Mouse (Mus musculus) myocyte (in vitro differentiated cells): ENCODE data around the gene Mfng. TPM values are rescaled to one million over a fixed set of nuclear protein-coding genes. Genes with fewer than 3 reads are reported as not detected.
A peak's percentile ranks its signal among the peaks of the same experiment; 100 is the strongest.

Experiments
- H3K27me3 ChIP-seq: one replicate; pipeline ENCODE4 v1.6.1; 2011; ENCODE audit not compliant: control insufficient read depth, insufficient read depth, insufficient read length
- H3K36me3 ChIP-seq: one replicate; pipeline ENCODE4 v1.6.1; 2011; ENCODE audit not compliant: control insufficient read depth, insufficient read depth
- H3K4me2 ChIP-seq: one replicate; pipeline ENCODE4 v1.6.1; 2011; ENCODE audit warnings: low read depth, control low read depth
- H3K4me3 ChIP-seq: one replicate; pipeline ENCODE4 v1.5.1; 2011; ENCODE audit warnings: mild to moderate bottlenecking, control low read depth, moderate library complexity
- H3K79me2 ChIP-seq: one replicate; pipeline ENCODE4 v1.6.1; 2011; ENCODE audit not compliant: control insufficient read depth, insufficient read depth
- H3ac ChIP-seq: one replicate; pipeline ENCODE4 v1.6.1; 2011; ENCODE audit not compliant: control insufficient read depth, insufficient read length
- CEBPB ChIP-seq: IDR thresholded peaks from 2 replicates; pipeline ENCODE4 v1.6.1; 2011; ENCODE audit warnings: mild to moderate bottlenecking, moderate library complexity; ENCODE audit not compliant: poor library complexity, insufficient read depth, severe bottlenecking
- E2F4 ChIP-seq: IDR thresholded peaks from one replicate; pipeline ENCODE4 v1.6.1; 2011; ENCODE audit warnings: mild to moderate bottlenecking, control low read depth, moderate library complexity; ENCODE audit not compliant: insufficient read depth
- MAX ChIP-seq: IDR thresholded peaks from one replicate; pipeline ENCODE4 v1.6.1; 2011; ENCODE audit warnings: low read depth, mild to moderate bottlenecking, control low read depth
- MYOD1 ChIP-seq, 3 experiments: IDR thresholded peaks; one replicate each; pipeline ENCODE4 v1.6.1; 2011; ENCODE audit warnings: control low read depth in 2 of 3, low read depth in 2 of 3, mild to moderate bottlenecking in 2 of 3, moderate library complexity in 1 of 3; ENCODE audit not compliant: insufficient read length in 2 of 3, control insufficient read depth in 1 of 3
- MYOG ChIP-seq, 3 experiments: IDR thresholded peaks; one replicate each; pipeline ENCODE4 v1.6.1; 2011; ENCODE audit warnings: control low read depth in 2 of 3, low read depth in 2 of 3, mild to moderate bottlenecking in 2 of 3; ENCODE audit not compliant: insufficient read length in 2 of 3, control insufficient read depth in 1 of 3, insufficient read depth in 1 of 3
- POLR2A ChIP-seq: IDR thresholded peaks from one replicate; pipeline ENCODE4 v1.6.1; 2011; ENCODE audit warnings: low read depth, mild to moderate bottlenecking, control low read depth, moderate library complexity; ENCODE audit not compliant: insufficient read length
- POLR2AphosphoS2 ChIP-seq: IDR thresholded peaks from one replicate; pipeline ENCODE4 v1.6.1; 2011; ENCODE audit warnings: low read depth, control low read depth; ENCODE audit not compliant: insufficient read length
- REST ChIP-seq: IDR thresholded peaks from one replicate; pipeline ENCODE4 v1.6.1; 2011; ENCODE audit warnings: mild to moderate bottlenecking, control low read depth, moderate library complexity; ENCODE audit not compliant: insufficient read depth, insufficient read length
- SRF ChIP-seq: IDR thresholded peaks from one replicate; pipeline ENCODE4 v1.6.1; 2011; ENCODE audit warnings: low read depth; ENCODE audit not compliant: control insufficient read depth, insufficient read length
- TCF12 ChIP-seq: IDR thresholded peaks from one replicate; pipeline ENCODE4 v1.6.1; 2011; ENCODE audit warnings: mild to moderate bottlenecking, control low read depth; ENCODE audit not compliant: poor library complexity, insufficient read depth, severe bottlenecking
- TCF3 ChIP-seq: IDR thresholded peaks from one replicate; pipeline ENCODE4 v1.6.1; 2011; ENCODE audit warnings: low read depth, control low read depth; ENCODE audit not compliant: insufficient read length
- USF1 ChIP-seq: IDR thresholded peaks from one replicate; pipeline ENCODE4 v1.6.1; 2011; ENCODE audit warnings: low read depth, mild to moderate bottlenecking, control low read depth, moderate library complexity
- polyA plus RNA-seq: library from polyadenylated mRNA; unstranded; fragments of >200 nt; fragmentation: generic; extraction: Trizol; gene quantifications from one replicate; pipeline ENCODE4 v1.2.1, GENCODE M21; 2012; ENCODE audit warnings: missing spikeins

The Mfng gene
- polyA plus RNA-seq, 1 experiment, result 0.06 TPM

DNA sequence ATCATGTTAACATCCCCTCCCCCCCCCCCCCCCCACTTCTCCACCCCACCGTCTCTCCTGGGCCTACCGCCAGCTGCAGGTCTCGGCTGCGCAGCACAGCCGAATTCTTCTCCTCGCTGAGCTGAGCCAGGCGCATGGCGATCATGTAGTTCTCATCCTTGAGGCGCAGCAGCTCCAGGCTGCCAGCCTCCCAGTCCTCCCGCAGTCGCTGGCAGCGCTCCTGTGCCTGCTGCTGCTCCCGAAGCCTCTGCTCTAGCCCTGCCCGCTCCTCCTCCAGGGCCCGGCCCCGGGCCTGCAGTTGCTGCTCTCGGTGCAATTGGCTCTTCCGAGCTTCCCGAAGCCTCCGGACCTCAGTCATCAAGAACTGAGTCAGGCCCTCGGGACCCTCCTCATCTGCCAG, 25.8 kb upstream of the Mfng start:
- TF ChIP-seq CEBPB (no peak), USF1 (no peak), POLR2A (no peak), MYOG (IDR thresholded peaks at IDR 0.05; ENCODE audit: control insufficient read depth in 1 of 3, insufficient read depth in 1 of 3, insufficient read length in 2 of 3, low read depth in 2 of 3) (peak in 2 of 3 experiments; percentile 19 to 22)
- Histone ChIP-seq H3K27me3 (peaks cover 24% of the 10 kb centered on the region), H3K36me3 (no peaks in the 10 kb centered on the region), H3K4me3 (no peak overlapping the region), H3K79me2 (no peaks in the 10 kb centered on the region), H3K4me2 (no peak overlapping the region), H3ac (no peak overlapping the region)

DNA sequence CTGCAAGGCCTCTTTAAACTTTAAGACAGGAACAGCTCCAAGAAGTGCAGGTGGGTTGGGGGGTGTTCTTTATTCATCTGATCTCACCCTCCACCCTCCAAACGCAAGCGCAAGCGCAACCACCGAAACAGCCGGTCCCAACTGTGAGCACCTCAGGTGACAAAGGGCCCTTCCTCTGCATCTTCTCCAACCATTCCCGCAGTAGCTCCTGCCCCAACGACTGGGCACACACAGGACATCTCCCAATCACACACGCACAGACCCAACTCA, 23.7 kb upstream of the Mfng start:
- Histone ChIP-seq H3K36me3 (no peaks in the 10 kb centered on the region), H3K4me3 (no peak overlapping the region), H3K79me2 (no peaks in the 10 kb centered on the region), H3K27me3 (peaks cover 6% of the 10 kb centered on the region), H3K4me2 (peak overlapping the region; percentile 61), H3ac (no peak overlapping the region)
- TF ChIP-seq TCF12 (no peak), MYOD1 (IDR thresholded peaks at IDR 0.05; ENCODE audit: control insufficient read depth in 1 of 3, insufficient read length in 2 of 3, low read depth in 2 of 3) (no peak), MAX (no peak), USF1 (no peak), POLR2AphosphoS2 (no peak), CEBPB (no peak), TCF3 (no peak), POLR2A (no peak), MYOG (IDR thresholded peaks at IDR 0.05; ENCODE audit: control insufficient read depth in 1 of 3, insufficient read depth in 1 of 3, insufficient read length in 2 of 3, low read depth in 2 of 3) (no peak), E2F4 (no peak), REST (no peak)

DNA sequence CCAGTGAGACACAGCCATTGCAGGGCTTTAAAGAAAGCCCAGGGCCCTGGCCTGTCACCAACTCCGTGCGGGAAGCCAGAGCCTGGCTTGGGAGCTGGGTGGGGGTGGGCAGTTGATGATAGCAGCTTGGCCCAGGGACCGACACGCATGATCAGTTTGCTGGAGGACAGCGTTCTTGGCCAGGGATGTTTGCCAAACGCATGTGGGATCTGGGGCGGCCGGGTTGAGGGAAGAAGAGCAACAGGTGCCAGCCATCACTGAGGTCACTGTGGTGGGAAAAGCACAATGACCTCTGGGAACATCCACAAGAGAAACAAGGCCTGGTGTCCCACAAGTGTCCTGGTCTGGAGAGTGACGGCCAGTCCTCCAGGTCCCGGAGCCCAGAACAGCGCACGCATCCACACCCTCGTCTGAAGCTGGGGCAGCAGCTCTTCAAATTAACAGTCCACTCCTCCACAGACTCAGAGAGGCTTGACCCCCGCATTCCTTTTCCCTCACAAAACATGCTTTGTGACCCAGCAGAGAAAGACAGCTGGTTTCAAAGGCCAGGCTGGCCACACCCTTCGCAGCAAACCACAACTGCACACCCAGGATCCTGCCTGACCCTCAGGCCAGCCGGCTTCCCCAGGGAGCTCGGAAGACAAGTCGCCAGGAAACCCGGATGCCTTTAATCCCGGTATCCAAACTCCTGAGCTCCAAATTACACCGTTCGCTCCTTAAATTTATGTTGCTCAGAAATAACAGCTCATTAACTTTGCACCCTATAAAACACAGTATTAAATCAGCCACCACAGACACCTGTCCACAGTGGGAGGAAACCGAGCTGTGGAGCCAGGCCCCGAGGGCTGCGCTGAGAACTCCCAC, 23.2 kb upstream of the Mfng start:
- H3K4me3 ChIP-seq, result no peak overlapping the region
- TF ChIP-seq POLR2AphosphoS2, result no peak
- no peak for TF ChIP-seq POLR2A
- no peak for TF ChIP-seq CEBPB
- TF ChIP-seq TCF12, result peak; percentile 90
- TF ChIP-seq TCF3, result peak; percentile 90
- TF ChIP-seq REST, result no peak
- no peak for TF ChIP-seq E2F4
- TF ChIP-seq MYOG (IDR thresholded peaks at IDR 0.05; ENCODE audit: control insufficient read depth in 1 of 3, insufficient read depth in 1 of 3, insufficient read length in 2 of 3, low read depth in 2 of 3), result peak; percentile 81 to 94 (median 86)
- peak; percentile 38 for TF ChIP-seq SRF
- TF ChIP-seq USF1, result no peak
- peak; percentile 62 to 97 (median 94) for TF ChIP-seq MYOD1 (IDR thresholded peaks at IDR 0.05; ENCODE audit: control insufficient read depth in 1 of 3, insufficient read length in 2 of 3, low read depth in 2 of 3)
- no peak for TF ChIP-seq MAX
- no peaks in the 10 kb centered on the region for H3K79me2 ChIP-seq
- H3ac ChIP-seq, result no peak overlapping the region
- peaks cover under 1% of the 10 kb centered on the region for H3K27me3 ChIP-seq
- H3K36me3 ChIP-seq, result no peaks in the 10 kb centered on the region
- peak overlapping the region; percentile 61 for H3K4me2 ChIP-seq

GRCm38 (mm10) chr15:78790990-78791389, 17.7 kb upstream of the Mfng start:
- Histone ChIP-seq H3K27me3 (no peaks in the 10 kb centered on the region), H3ac (no peak overlapping the region), H3K4me3 (no peak overlapping the region), H3K36me3 (no peaks in the 10 kb centered on the region), H3K79me2 (no peaks in the 10 kb centered on the region), H3K4me2 (no peak overlapping the region)
- TF ChIP-seq E2F4, result no peak
- no peak for TF ChIP-seq USF1
- peak in 1 of 3 experiments; percentile 44 for TF ChIP-seq MYOD1 (IDR thresholded peaks at IDR 0.05; ENCODE audit: control insufficient read depth in 1 of 3, insufficient read length in 2 of 3, low read depth in 2 of 3)
- no peak for TF ChIP-seq TCF3
- peak in 1 of 3 experiments; percentile 44 for TF ChIP-seq MYOG (IDR thresholded peaks at IDR 0.05; ENCODE audit: control insufficient read depth in 1 of 3, insufficient read depth in 1 of 3, insufficient read length in 2 of 3, low read depth in 2 of 3)
- TF ChIP-seq POLR2AphosphoS2, result no peak
- TF ChIP-seq REST, result no peak
- no peak for TF ChIP-seq MAX

- H3K4me2 ChIP-seq, result no peak overlapping the region
- no peaks in the 10 kb centered on the region for H3K36me3 ChIP-seq
- no peaks in the 10 kb centered on the region for H3K79me2 ChIP-seq
- no peak for TF ChIP-seq TCF12
- TF ChIP-seq TCF3, result no peak
- peak; percentile 35 to 89 (median 84) for TF ChIP-seq MYOD1 (IDR thresholded peaks at IDR 0.05; ENCODE audit: control insufficient read depth in 1 of 3, insufficient read length in 2 of 3, low read depth in 2 of 3)
- TF ChIP-seq MYOG (IDR thresholded peaks at IDR 0.05; ENCODE audit: control insufficient read depth in 1 of 3, insufficient read depth in 1 of 3, insufficient read length in 2 of 3, low read depth in 2 of 3), result peak; percentile 31 to 86 (median 47)
- peak; percentile 12 for TF ChIP-seq USF1
- no peak for TF ChIP-seq E2F4
- no peak overlapping the region for H3ac ChIP-seq
- H3K27me3 ChIP-seq, result no peaks in the 10 kb centered on the region
- H3K4me3 ChIP-seq, result no peak overlapping the region
Observed at GRCm38 (mm10) chr15:78790451-78790850, 17.2 kb upstream of the Mfng start.
